Mouse (Mus musculus): ENCODE results near the gene Tnfaip3. TPM values are rescaled to one million over a fixed set of nuclear protein-coding genes. Genes with fewer than 3 reads are reported as not detected.

Gene Tnfaip3
- polyA plus RNA-seq (2016; fragmentation: Nextera tagmentation; extraction: Ambion mirVana) = 3.3 and 3.9 TPM in 2 replicates

- H3K9me3 ChIP-seq = no peaks in the 10 kb centered on the region
- H3K4me3 ChIP-seq = peak within 1 kb of the TSS; percentile 75
- H3K27me3 ChIP-seq = no peaks in the 10 kb centered on the region
- no peaks in the 10 kb centered on the region for H3K36me3 ChIP-seq
- peak within 1 kb of the TSS; percentile 65 for H3K9ac ChIP-seq
- H3K4me1 ChIP-seq = peaks cover 3% of the 10 kb centered on the region; the same call in 1 of the 2 replicates
- peak within 1 kb of the TSS; percentile 83 for H3K4me2 ChIP-seq (replicated peaks)
- peak within 1 kb of the TSS; percentile 78 for H3K27ac ChIP-seq
- peak; percentile 90 for ATAC-seq (ENCODE audit: insufficient number of reproducible peaks, insufficient read depth, low FRiP score, low TSS enrichment)
- 0% methylated on average over 38 of the region's 38 CpGs for WGBS
These were observed at the start of gene Tnfaip3 for GRCm38 (mm10) chr10:19015257-19015862. Gene Tnfaip3, minus strand, starts transcription at chr10:19015657.

- Histone ChIP-seq H3K9ac (no peak overlapping the region), H3K27ac (no peak overlapping the region), H3K4me2 (replicated peaks) (no peak overlapping the region), H3K36me3 (no peaks in the 10 kb centered on the region), H3K9me3 (no peaks in the 10 kb centered on the region), H3K4me3 (no peak overlapping the region), H3K27me3 (no peaks in the 10 kb centered on the region), H3K4me1 (0 out of 2 replicates have a peak, but pooled peaks cover 7% of the 10 kb centered on the region)
- no peak for ATAC-seq (ENCODE audit: insufficient number of reproducible peaks, insufficient read depth, low FRiP score, low TSS enrichment)
- WGBS = 78% methylated on average over 6 of the region's 6 CpGs
These were observed 49.5 kb upstream of the Tnfaip3 start for GRCm38 (mm10) chr10:19064651-19065601.

GRCm38 (mm10) chr10:19063670-19064069 lies 48.2 kb upstream of the Tnfaip3 start:
- no peak overlapping the region for H3K4me2 ChIP-seq (replicated peaks)
- H3K36me3 ChIP-seq = no peaks in the 10 kb centered on the region
- no peak overlapping the region for H3K27ac ChIP-seq
- no peaks in the 10 kb centered on the region for H3K9me3 ChIP-seq
- 82% methylated on average over 1 of the region's 1 CpGs for WGBS
- no peaks in the 10 kb centered on the region for H3K27me3 ChIP-seq
- H3K4me3 ChIP-seq = no peak overlapping the region
- no peak for ATAC-seq (ENCODE audit: insufficient number of reproducible peaks, insufficient read depth, low FRiP score, low TSS enrichment)
- H3K4me1 ChIP-seq = 0 out of 2 replicates have a peak, but pooled peaks cover 7% of the 10 kb centered on the region
- no peak overlapping the region for H3K9ac ChIP-seq

- no peak overlapping the region for H3K9ac ChIP-seq
- no peak overlapping the region for H3K4me3 ChIP-seq
- no peaks in the 10 kb centered on the region for H3K27me3 ChIP-seq
- H3K4me1 ChIP-seq = 0 out of 2 replicates have a peak, but pooled peaks cover 7% of the 10 kb centered on the region
- H3K9me3 ChIP-seq = no peaks in the 10 kb centered on the region
- 94% methylated on average over 4 of the region's 4 CpGs for WGBS
- H3K36me3 ChIP-seq = no peaks in the 10 kb centered on the region
- no peak overlapping the region for H3K4me2 ChIP-seq (replicated peaks)
- no peak for ATAC-seq (ENCODE audit: insufficient number of reproducible peaks, insufficient read depth, low FRiP score, low TSS enrichment)
- H3K27ac ChIP-seq = no peak overlapping the region
These were observed 47.8 kb upstream of the Tnfaip3 start for GRCm38 (mm10) chr10:19063208-19063607.

- Histone ChIP-seq H3K9ac (no peak overlapping the region), H3K4me2 (replicated peaks) (no peak overlapping the region), H3K4me3 (no peak overlapping the region), H3K27ac (no peak overlapping the region), H3K9me3 (no peaks in the 10 kb centered on the region), H3K36me3 (no peaks in the 10 kb centered on the region), H3K4me1 (0 out of 2 replicates have a peak, but pooled peaks cover 7% of the 10 kb centered on the region), H3K27me3 (no peaks in the 10 kb centered on the region)
- WGBS = 52% methylated on average over 15 of the region's 15 CpGs
- ATAC-seq (ENCODE audit: insufficient number of reproducible peaks, insufficient read depth, low FRiP score, low TSS enrichment) = no peak
These were observed 46.8 kb upstream of the Tnfaip3 start for GRCm38 (mm10) chr10:19062098-19062905.

GRCm38 (mm10) chr10:19061201-19061600 lies 45.7 kb upstream of the Tnfaip3 start:
- Histone ChIP-seq H3K4me1 (0 out of 2 replicates have a peak, but pooled peaks cover 7% of the 10 kb centered on the region), H3K9me3 (no peaks in the 10 kb centered on the region), H3K27me3 (no peaks in the 10 kb centered on the region), H3K4me3 (no peak overlapping the region), H3K27ac (no peak overlapping the region), H3K4me2 (replicated peaks) (no peak overlapping the region), H3K9ac (no peak overlapping the region), H3K36me3 (no peaks in the 10 kb centered on the region)
- WGBS = 90% methylated on average over 3 of the region's 3 CpGs
- ATAC-seq (ENCODE audit: insufficient number of reproducible peaks, insufficient read depth, low FRiP score, low TSS enrichment) = no peak

GRCm38 (mm10) chr10:19053524-19053923 lies 38.1 kb upstream of the Tnfaip3 start:
- H3K4me1 ChIP-seq = no peaks in the 10 kb centered on the region
- WGBS = 68% methylated on average over 1 of the region's 1 CpGs
- no peak overlapping the region for H3K4me2 ChIP-seq (replicated peaks)
- no peak overlapping the region for H3K4me3 ChIP-seq
- no peaks in the 10 kb centered on the region for H3K27me3 ChIP-seq
- ATAC-seq (ENCODE audit: insufficient number of reproducible peaks, insufficient read depth, low FRiP score, low TSS enrichment) = no peak
- H3K36me3 ChIP-seq = no peaks in the 10 kb centered on the region
- H3K9ac ChIP-seq = no peak overlapping the region
- H3K9me3 ChIP-seq = no peaks in the 10 kb centered on the region
- H3K27ac ChIP-seq = no peak overlapping the region

- Histone ChIP-seq H3K36me3 (no peaks in the 10 kb centered on the region), H3K27me3 (no peaks in the 10 kb centered on the region), H3K4me2 (replicated peaks) (no peak overlapping the region), H3K9me3 (no peaks in the 10 kb centered on the region), H3K27ac (no peak overlapping the region), H3K9ac (no peak overlapping the region), H3K4me1 (no peaks in the 10 kb centered on the region), H3K4me3 (no peak overlapping the region)
- no peak for ATAC-seq (ENCODE audit: insufficient number of reproducible peaks, insufficient read depth, low FRiP score, low TSS enrichment)
- WGBS = 57% methylated on average over 2 of the region's 2 CpGs
These were observed 30.5 kb upstream of the Tnfaip3 start for GRCm38 (mm10) chr10:19045986-19046385.

GRCm38 (mm10) chr10:19044765-19045516 lies 29.5 kb upstream of the Tnfaip3 start:
- no peaks in the 10 kb centered on the region for H3K4me1 ChIP-seq
- H3K36me3 ChIP-seq = no peaks in the 10 kb centered on the region
- H3K9ac ChIP-seq = no peak overlapping the region
- no peak overlapping the region for H3K4me2 ChIP-seq (replicated peaks)
- no peak for ATAC-seq (ENCODE audit: insufficient number of reproducible peaks, insufficient read depth, low FRiP score, low TSS enrichment)
- no peak overlapping the region for H3K27ac ChIP-seq
- H3K27me3 ChIP-seq = no peaks in the 10 kb centered on the region
- H3K9me3 ChIP-seq = no peaks in the 10 kb centered on the region
- H3K4me3 ChIP-seq = no peak overlapping the region
- WGBS = 83% methylated on average over 9 of the region's 9 CpGs

GRCm38 (mm10) chr10:19043529-19044262 lies 28.2 kb upstream of the Tnfaip3 start:
- H3K36me3 ChIP-seq = no peaks in the 10 kb centered on the region
- no peak overlapping the region for H3K9ac ChIP-seq
- 66% methylated on average over 4 of the region's 4 CpGs for WGBS
- no peaks in the 10 kb centered on the region for H3K9me3 ChIP-seq
- H3K4me1 ChIP-seq = no peaks in the 10 kb centered on the region
- H3K27me3 ChIP-seq = no peaks in the 10 kb centered on the region
- no peak overlapping the region for H3K27ac ChIP-seq
- no peak for ATAC-seq (ENCODE audit: insufficient number of reproducible peaks, insufficient read depth, low FRiP score, low TSS enrichment)
- no peak overlapping the region for H3K4me3 ChIP-seq
- H3K4me2 ChIP-seq (replicated peaks) = no peak overlapping the region

Data from embryonic facial prominence, embryonic 12.5 days (tissue).